Mouse (Mus musculus): ENCODE results near the gene 5730480H06Rik.

The 5730480H06Rik gene

GRCm38 (mm10) chr5:48419741-48420140 lies 92.0 kb downstream of the 5730480H06Rik start:
- no peak for DNase-seq (ENCODE audit: low read depth in 2 of 2, low spot score in 2 of 2)

- DNase-seq (ENCODE audit: low read depth in 2 of 2, low spot score in 2 of 2), result no peak
Measured at GRCm38 (mm10) chr5:48421957-48422356, 94.2 kb downstream of the 5730480H06Rik start.

GRCm38 (mm10) chr5:48430459-48430858 lies 102.7 kb downstream of the 5730480H06Rik start:
- DNase-seq (ENCODE audit: low read depth in 2 of 2, low spot score in 2 of 2), result no peak

GRCm38 (mm10) chr5:48448888-48449287 lies 121.1 kb downstream of the 5730480H06Rik start:
- no peak for DNase-seq (ENCODE audit: low read depth in 2 of 2, low spot score in 2 of 2)

- no peak for DNase-seq (ENCODE audit: low read depth in 2 of 2, low spot score in 2 of 2)
Measured at GRCm38 (mm10) chr5:48460221-48460620, 132.5 kb downstream of the 5730480H06Rik start.
